Mouse (Mus musculus): ENCODE data around the gene Calcoco2.
"Not testable (repeated sequence)": the region's sequence is repeated elsewhere in the genome, so short reads cannot be mapped to it uniquely, and the experiment has no call there.

The Calcoco2 gene

GRCm38 (mm10) chr11:96111751-96112150 is at the start of gene Calcoco2:
TSS of gene Calcoco2 (minus strand) at chr11:96111964.
- DNase-seq = no peak

- DNase-seq = no peak
These were observed 35.7 kb upstream of the Calcoco2 start for GRCm38 (mm10) chr11:96147471-96147870.

GRCm38 (mm10) chr11:96145622-96146270 is 34.0 kb upstream of the Calcoco2 start:
- DNase-seq = peak; percentile 43

GRCm38 (mm10) chr11:96143766-96144165 is 32.0 kb upstream of the Calcoco2 start:
- no peak for DNase-seq

- DNase-seq = no peak
These were observed 29.0 kb upstream of the Calcoco2 start for GRCm38 (mm10) chr11:96140726-96141175.

GRCm38 (mm10) chr11:96135847-96136246 is 24.1 kb upstream of the Calcoco2 start:
- no peak for DNase-seq

DNA sequence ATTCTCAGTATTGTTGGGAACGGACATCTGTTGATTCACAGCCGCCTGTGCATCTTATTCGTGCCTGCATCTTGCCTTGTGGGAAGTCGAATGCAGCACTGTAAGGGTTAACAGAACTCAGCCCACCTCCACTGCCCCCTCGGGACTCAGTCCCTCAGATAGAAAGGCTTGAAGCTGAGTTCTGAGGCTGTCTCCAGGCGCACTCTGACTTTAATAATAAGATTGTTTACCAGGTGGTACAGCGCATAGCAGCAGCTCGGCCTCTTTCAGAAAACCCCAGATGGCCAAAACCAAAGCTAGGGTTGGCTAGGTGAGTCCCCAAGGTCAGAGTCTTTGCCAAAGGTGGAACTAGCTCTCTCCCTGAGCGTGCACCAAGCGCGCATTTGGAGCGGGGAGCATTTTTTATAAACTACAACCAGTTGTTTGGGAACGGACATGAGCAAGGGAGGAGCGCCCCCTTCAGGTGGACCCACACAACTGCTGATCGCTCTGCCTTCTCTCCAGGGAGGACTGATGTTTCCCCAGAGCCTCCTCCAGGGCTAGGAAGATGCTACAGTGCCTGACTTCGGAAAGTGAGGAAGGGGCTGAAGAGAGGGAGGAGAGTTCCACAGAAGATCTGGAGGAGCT is 21.6 kb upstream of the Calcoco2 start, which contains the start of gene Ttll6:
TSS of gene Ttll6 (plus strand) at position 548 of the 627 bp plus-strand sequence.
- DNase-seq = peak; percentile 41

DNA sequence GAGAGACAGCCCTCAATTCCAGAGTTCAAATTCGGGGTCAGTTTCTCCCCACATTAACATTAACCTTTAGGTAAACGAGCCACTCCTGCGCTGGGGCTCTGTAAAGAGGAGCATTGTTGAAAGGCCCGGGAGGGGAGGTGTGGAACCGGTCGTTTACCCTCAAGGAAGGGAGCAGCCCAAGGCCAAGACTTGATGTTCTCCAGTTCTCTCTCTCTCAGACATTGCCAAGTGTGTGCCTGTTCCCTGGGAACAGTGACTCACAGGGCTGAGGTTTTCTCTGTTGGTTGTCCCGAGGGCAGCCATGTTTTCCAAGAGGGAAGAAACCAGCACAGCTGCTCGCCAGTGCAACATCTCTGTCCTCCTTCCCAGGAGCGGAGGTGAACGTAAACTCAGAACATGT is 18.8 kb upstream of the Calcoco2 start:
- no peak for DNase-seq

DNA sequence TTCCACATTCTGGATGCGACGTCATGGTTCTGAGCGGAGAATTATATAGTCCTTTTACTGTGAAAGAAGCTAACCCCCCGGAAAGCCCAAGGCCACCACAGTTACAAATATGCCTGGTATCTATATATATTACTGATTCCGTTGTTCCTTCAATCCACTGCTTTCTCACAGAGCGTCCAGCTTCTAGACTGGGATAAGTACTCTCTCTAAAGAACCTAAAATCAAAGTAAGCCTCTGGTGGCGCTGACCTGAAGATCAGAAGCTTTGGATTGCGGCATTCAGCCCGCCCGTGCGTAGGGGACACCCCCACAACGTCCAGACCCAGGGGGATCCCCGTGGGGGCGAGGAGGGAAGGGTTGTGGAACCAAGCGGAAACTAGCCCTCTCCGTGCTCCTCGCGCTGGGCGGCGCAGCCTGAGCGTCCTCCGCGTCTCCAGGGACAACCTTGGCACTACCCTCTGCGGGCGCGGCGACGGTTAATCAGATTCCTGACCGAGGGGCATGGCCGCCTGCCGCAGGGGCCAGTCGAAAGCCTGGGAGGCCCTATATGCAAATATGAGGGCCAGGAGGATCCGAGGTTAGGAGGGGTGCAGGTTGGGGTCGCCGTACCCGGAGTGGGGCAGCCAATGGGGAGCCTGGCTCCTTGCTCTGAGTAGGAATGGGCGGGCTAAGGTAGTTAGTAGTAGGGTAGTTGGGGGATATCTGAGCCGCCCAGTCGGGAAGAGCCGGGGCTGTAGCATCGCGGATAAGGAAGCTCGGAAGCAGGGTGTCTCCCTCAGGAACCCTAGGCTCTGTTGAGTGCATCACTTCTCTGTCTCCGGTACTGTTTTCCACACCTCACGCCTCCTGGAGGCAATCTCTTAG is 12.5 kb upstream of the Calcoco2 start:
- DNase-seq = no peak

GRCm38 (mm10) chr11:96122806-96123205 is 11.0 kb upstream of the Calcoco2 start:
- DNase-seq = not testable (repeated sequence)

- DNase-seq = no peak
These were observed 7.6 kb upstream of the Calcoco2 start for GRCm38 (mm10) chr11:96119401-96119800.

DNA sequence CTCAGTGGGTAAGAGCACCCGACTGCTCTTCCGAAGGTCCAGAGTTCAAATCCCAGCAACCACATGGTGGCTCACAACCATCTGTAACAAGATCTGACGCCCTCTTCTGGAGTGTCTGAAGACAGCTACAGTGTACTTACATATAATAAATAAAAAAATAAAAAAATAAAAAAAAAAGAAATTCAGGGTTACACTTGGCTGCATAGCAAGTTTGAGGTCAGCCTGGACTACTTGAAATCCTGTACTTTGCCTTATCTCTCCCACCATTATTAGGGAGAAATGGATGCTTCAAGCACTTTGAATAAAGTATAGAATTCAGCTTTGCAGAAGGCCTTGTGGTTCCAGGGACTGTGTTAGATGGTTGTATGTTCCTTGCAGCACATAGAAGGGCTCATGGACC is 5.2 kb upstream of the Calcoco2 start:
- not testable (repeated sequence) for DNase-seq

GRCm38 (mm10) chr11:96116116-96116515 is 4.4 kb upstream of the Calcoco2 start:
- DNase-seq = no peak

- no peak for DNase-seq
These were observed 3.7 kb upstream of the Calcoco2 start for GRCm38 (mm10) chr11:96115416-96115815.

DNA sequence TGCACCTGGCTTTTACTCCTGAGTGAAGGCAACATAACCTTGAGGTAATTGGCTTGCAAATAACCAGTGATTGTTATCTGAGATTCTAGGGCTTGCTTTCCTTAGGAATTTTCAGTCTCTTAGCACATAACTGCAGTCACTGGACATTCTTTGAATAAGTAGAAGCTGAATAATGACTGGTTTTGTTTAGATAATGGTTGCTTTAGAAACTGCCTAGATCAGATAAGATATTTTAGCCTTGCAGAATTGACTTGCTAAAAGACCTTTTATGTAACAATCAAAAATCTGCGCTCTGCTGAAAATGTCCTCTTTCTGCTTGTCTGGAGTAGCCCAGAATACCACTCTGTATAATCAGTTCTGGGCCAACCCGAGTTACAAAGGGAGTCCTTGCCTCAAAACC is 2.3 kb upstream of the Calcoco2 start:
- DNase-seq = no peak

DNA sequence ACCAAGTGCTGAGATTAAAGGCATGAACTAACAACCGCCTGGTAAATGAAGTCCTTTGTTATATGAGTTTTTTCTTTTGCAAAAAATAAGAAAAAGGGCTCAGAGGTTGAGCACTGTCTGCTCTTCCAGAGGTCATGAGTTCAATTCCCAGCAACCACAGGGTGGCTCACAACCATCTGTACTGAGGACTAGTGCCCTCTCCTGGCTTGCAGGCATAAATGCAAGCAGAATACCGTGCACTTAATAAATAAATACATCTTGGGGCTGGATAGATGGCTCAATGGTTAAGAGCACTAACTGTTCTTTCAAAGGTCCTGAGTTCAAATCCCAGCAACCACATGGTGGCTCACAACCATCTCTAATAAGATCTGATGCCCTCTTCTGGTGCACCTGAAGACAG is 814 bp downstream of the Calcoco2 start:
- DNase-seq = not testable (repeated sequence)

DNA sequence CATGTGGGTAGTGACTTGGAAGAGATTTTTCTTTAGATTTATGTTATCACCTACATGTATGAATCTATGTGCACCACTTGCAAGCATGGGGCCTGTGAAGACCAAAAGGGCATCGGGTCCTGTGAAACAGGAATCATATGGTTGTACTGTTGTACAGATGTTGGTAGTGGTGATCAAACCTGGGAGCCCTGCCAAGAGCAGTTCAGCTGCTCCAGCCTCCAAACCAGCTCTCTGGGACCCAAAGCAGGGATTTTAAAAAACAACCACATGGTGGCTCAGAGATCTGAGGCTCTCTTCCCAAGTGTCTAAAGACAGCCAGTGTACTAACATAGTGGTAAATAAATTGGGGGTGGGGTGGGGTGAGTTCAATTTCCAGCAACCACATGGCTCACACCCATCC is 3.4 kb downstream of the Calcoco2 start:
- DNase-seq = no peak

DNA sequence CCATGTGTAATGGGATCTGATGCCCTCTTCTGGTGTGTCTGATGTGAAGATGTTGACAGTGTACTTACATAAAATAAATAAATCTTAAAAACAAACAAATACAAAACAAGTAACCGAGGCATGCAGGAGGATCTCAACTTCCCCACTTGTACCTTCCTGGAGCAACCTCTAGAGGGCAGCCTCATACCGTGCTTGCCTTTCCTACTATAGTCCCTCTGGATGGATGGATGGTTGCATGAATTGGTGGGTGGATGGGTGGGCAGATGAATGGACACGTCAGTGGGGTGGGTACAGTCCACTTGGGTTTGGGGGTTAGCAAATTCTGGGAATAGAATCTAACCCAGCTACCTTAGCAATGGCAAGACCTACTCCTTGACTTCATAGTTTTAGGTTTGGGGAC is 18.4 kb downstream of the Calcoco2 start:
- peak; percentile 37 for DNase-seq

DNA sequence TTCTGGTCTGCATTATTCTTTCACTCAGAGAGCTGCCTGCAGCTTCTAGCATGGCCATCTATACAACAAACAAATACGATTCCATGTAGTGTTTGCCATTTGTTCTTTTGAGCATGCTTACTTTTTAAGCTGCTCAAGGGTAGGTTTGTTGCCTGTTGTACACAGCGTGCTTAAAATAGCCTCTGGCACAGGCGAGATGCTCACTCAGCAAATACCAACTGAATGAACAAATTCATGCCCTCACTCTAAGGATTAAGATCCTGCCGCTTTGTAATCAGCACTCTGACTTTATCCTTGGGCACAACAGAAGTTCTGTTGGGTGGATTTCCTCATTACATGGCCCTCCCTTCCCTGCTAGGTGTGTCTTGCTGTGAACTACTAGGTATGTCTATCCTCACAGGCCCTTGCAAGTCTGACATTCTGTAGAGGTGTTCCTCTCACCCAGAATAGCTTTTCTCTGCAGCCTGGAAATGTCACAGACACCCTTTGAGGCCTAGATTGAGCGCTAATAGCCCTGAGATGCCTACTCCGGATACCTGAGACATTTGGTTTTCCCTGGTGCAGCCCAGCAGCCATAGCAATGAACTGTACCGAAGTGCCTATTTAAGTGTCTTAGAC is 19.0 kb downstream of the Calcoco2 start:
- DNase-seq = no peak

DNA sequence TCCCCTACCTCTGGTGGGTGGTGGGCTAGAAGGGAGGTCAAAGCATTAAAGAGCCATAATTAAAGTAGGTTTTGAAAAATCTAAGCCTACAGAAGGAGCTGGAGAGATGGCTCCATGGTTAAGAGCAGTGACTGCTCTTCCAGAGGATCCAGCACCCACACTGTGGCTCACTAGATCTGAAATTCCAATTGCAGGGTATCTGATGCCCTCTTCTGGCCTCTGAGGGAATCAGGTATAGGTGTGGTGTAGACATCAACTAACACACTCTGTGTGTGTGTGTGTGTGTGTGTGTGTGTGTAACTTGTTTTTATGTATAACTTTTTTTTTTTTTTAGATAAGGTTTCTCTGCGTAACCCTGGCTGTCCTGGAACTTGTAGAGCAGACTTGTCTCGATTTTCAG is 20.7 kb downstream of the Calcoco2 start:
- DNase-seq = peak; percentile 24

DNA sequence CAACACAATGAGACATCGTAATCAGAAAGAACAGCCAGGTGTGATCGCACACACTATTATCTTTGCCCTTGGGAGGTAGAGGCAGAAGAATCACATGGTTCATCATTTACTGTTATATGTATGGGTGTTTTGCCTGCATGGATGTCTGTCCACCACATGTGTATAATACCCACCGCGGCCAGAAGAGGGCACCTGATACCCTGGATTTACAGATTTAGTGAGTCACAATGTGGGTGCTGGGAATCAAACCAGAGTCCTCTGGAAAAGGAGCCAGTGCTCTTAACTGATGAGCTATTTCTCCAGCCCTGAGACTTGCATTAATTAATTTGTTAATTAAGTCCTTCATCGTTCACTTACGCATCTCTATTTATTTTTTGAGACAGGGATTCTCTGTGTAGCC is 23.8 kb downstream of the Calcoco2 start:
- no peak for DNase-seq

DNA sequence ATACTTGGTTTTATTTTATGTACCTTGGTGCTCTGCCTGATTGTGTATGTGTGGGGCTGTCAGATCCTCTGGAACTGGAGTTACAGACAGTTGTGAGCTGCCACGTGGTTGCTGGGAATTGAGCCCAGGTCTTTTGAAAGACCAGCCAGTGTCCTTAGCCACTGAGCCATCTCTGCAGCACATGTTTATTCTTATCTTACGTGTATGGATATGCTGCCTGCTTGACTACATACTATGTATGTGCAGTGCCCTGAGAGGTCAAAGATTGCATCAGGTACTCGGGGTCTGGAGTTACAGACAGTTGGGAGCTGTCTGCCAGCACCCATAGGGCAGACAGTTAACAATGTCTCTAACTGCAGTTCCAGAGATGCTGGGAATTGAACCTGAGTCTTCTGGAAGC is 29.1 kb downstream of the Calcoco2 start:
- DNase-seq = no peak

DNA sequence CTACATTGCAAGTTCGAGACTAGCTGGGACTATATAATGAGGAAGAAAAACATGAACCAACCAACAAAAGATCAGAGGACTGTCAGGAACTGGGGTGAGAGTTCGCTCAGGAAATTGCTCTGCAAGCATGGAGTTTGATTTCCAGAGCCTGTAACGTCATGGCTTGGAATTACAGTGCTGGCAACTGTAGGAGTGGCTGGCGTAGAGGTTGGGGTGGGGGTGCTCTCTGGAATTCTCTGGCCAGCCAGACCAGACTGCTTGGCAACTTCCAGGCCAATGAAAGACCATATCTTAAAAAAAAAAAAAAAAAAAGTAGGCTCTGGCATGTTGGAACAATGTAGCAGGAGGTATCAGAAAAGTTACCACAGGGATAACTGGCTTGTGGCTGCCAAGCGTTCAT is 31.0 kb downstream of the Calcoco2 start:
- no peak for DNase-seq
